Mouse (Mus musculus) CH12.LX (cell line): ENCODE results near the gene Gcnt7. TPM values are rescaled to one million over a fixed set of nuclear protein-coding genes. Genes with fewer than 3 reads are reported as not detected.

Experiments
- DNase-seq: peaks from one replicate; pipeline ENCODE4 v3.0.0-alpha.2; 2013; ENCODE audit errors: extremely low read depth
- H3K27ac ChIP-seq: 2 replicates; pipeline ENCODE4 v1.5.1; 2012; ENCODE audit warnings: low read depth, mild to moderate bottlenecking, control low read depth, moderate library complexity; ENCODE audit not compliant: insufficient read depth
- H3K27me3 ChIP-seq: replicated peaks from 2 replicates; pipeline ENCODE3; 2012; ENCODE audit warnings: inconsistent platforms
- H3K36me3 ChIP-seq, 2 experiments: replicated peaks in 1 of 2; 2 replicates each; pipeline versions ENCODE3 to v1.6.1; 2012; ENCODE audit warnings: inconsistent platforms in 1 of 2, low read length in 1 of 2, mild to moderate bottlenecking in 1 of 2, mixed read lengths in 1 of 2, moderate library complexity in 1 of 2; ENCODE audit not compliant: control insufficient read depth in 1 of 2, insufficient read depth in 1 of 2
- H3K4me1 ChIP-seq, 2 experiments: 2 replicates each; pipeline ENCODE4 v1.6.1; 2012; ENCODE audit warnings: inconsistent platforms in 1 of 2, moderate library complexity in 1 of 2; ENCODE audit not compliant: insufficient read depth in 2 of 2, control insufficient read depth in 1 of 2
- H3K4me2 ChIP-seq: 2 replicates; pipeline ENCODE4 v1.6.1; 2012; ENCODE audit warnings: low read depth, mild to moderate bottlenecking, control low read depth; ENCODE audit not compliant: poor library complexity, insufficient read depth, severe bottlenecking
- H3K4me3 ChIP-seq, 3 experiments: fragments of 150-350 bp in 1 of 3; sonication (generic) in 1 of 3; replicated peaks in 1 of 3; 2 replicates each; pipeline versions ENCODE3 to v1.5.1; 2011 to 2012; ENCODE audit warnings: low read depth in 2 of 3, low read length in 2 of 3, mild to moderate bottlenecking in 2 of 3, moderate library complexity in 2 of 3, control low read depth in 1 of 3, improper control_type of control experiment in 1 of 3, inconsistent platforms in 1 of 3, mixed read lengths in 1 of 3; ENCODE audit not compliant: poor library complexity in 1 of 3
- H3K79me2 ChIP-seq: replicated peaks from 2 replicates; pipeline ENCODE4 v1.6.1; 2012; ENCODE audit warnings: mild to moderate bottlenecking, moderate library complexity; ENCODE audit not compliant: control insufficient read depth, poor library complexity, insufficient read depth, severe bottlenecking; ENCODE audit errors: extremely low read depth
- H3K9ac ChIP-seq: 2 replicates; pipeline ENCODE4 v1.6.1; 2012; ENCODE audit warnings: low read depth, mild to moderate bottlenecking, control low read depth, moderate library complexity; ENCODE audit not compliant: insufficient read depth
- H3K9me3 ChIP-seq: replicated peaks from 2 replicates; pipeline ENCODE3; 2012; ENCODE audit warnings: low read length, inconsistent platforms, mixed read lengths
- CHD1 ChIP-seq: IDR thresholded peaks from 2 replicates; pipeline ENCODE4 v1.6.1; 2012; ENCODE audit warnings: low read depth, low read length, improper control_type of control experiment, inconsistent platforms
- CHD2 ChIP-seq: IDR thresholded peaks from 2 replicates; pipeline ENCODE4 v1.6.1; 2011; ENCODE audit warnings: low read length, improper control_type of control experiment
- E2F4 ChIP-seq: IDR thresholded peaks from 2 replicates; pipeline ENCODE4 v1.6.1; 2011; ENCODE audit warnings: low read depth, low read length, improper control_type of control experiment; ENCODE audit not compliant: insufficient replicate concordance
- ELF1 ChIP-seq: IDR thresholded peaks from 2 replicates; pipeline ENCODE4 v1.6.1; 2014; ENCODE audit warnings: low read depth, mild to moderate bottlenecking, inconsistent platforms, low read length, improper control_type of control experiment
- EP300 ChIP-seq: IDR thresholded peaks from 2 replicates; pipeline ENCODE4 v1.6.1; 2011; ENCODE audit warnings: low read length, improper control_type of control experiment
- ETS1 ChIP-seq: conservative IDR thresholded peaks from 2 replicates; pipeline ENCODE4 v1.6.1; 2012; ENCODE audit warnings: low read depth, mild to moderate bottlenecking, inconsistent platforms, low read length, improper control_type of control experiment, moderate library complexity
- HCFC1 ChIP-seq: IDR thresholded peaks from 2 replicates; pipeline ENCODE4 v1.6.1; 2012; ENCODE audit warnings: low read depth, mild to moderate bottlenecking, inconsistent platforms, low read length, improper control_type of control experiment
- JUN ChIP-seq: IDR thresholded peaks from 2 replicates; pipeline ENCODE4 v1.6.1; 2011; ENCODE audit warnings: low read depth, mild to moderate bottlenecking, low read length, improper control_type of control experiment, moderate library complexity; ENCODE audit not compliant: insufficient read depth
- JUND ChIP-seq: conservative IDR thresholded peaks from 2 replicates; pipeline ENCODE4 v1.6.1; 2011; ENCODE audit warnings: low read depth, low read length, improper control_type of control experiment
- KAT2A ChIP-seq: IDR thresholded peaks from 2 replicates; pipeline ENCODE4 v1.6.1; 2012; ENCODE audit warnings: low read length, improper control_type of control experiment, inconsistent platforms; ENCODE audit not compliant: insufficient replicate concordance
- MAX ChIP-seq: IDR thresholded peaks from 2 replicates; pipeline ENCODE4 v1.6.1; 2011; ENCODE audit warnings: low read length, improper control_type of control experiment
- MEF2A ChIP-seq: IDR thresholded peaks from 2 replicates; pipeline ENCODE4 v1.6.1; 2014; ENCODE audit warnings: low read depth, mild to moderate bottlenecking, inconsistent platforms, low read length, improper control_type of control experiment, borderline replicate concordance
- MXI1 ChIP-seq: IDR thresholded peaks from 2 replicates; pipeline ENCODE4 v1.6.1; 2011; ENCODE audit warnings: mild to moderate bottlenecking, low read depth, low read length, improper control_type of control experiment
- POLR2A ChIP-seq: IDR thresholded peaks from 2 replicates; pipeline ENCODE4 v1.6.1; 2011; ENCODE audit warnings: low read depth, mild to moderate bottlenecking, improper control_type of control experiment, low read length
- POLR2AphosphoS2 ChIP-seq: IDR thresholded peaks from 2 replicates; pipeline ENCODE4 v1.6.1; 2011; ENCODE audit warnings: low read depth, low read length, improper control_type of control experiment
- RAD21 ChIP-seq: IDR thresholded peaks from 2 replicates; pipeline ENCODE4 v1.6.1; 2011; ENCODE audit warnings: low read depth, mild to moderate bottlenecking, low read length, improper control_type of control experiment, moderate library complexity
- RCOR1 ChIP-seq: conservative IDR thresholded peaks from 2 replicates; pipeline ENCODE4 v1.6.1; 2012; ENCODE audit warnings: low read depth, mild to moderate bottlenecking, inconsistent platforms, low read length, improper control_type of control experiment
- SIN3A ChIP-seq: IDR thresholded peaks from 2 replicates; pipeline ENCODE4 v1.6.1; 2012; ENCODE audit warnings: low read length, improper control_type of control experiment, inconsistent platforms
- SMC3 ChIP-seq: IDR thresholded peaks from 2 replicates; pipeline ENCODE4 v1.6.1; 2011; ENCODE audit warnings: low read depth, low read length, improper control_type of control experiment
- TCF12 ChIP-seq: IDR thresholded peaks from 2 replicates; pipeline ENCODE4 v1.6.1; 2014; ENCODE audit warnings: low read depth, mild to moderate bottlenecking, inconsistent platforms, low read length, improper control_type of control experiment
- USF2 ChIP-seq: conservative IDR thresholded peaks from 2 replicates; pipeline ENCODE4 v1.6.1; 2011; ENCODE audit warnings: low read depth, low read length, improper control_type of control experiment
- ZC3H11A ChIP-seq: IDR thresholded peaks from 2 replicates; pipeline ENCODE4 v1.6.1; 2012; ENCODE audit warnings: low read depth, mild to moderate bottlenecking, inconsistent platforms, low read length, improper control_type of control experiment
- dilution Hi-C: fragments of 300-500 bp; cut with MboI; formaldehyde crosslinking; loops from 2 replicates; pipeline ENCODE4 v1.14.3; 2020; ENCODE audit warnings: low sequenced_read_pairs; ENCODE audit not compliant: extremely low pct_unique_long_range_greater_than_20kb, extremely low pct_ligation_motif_present
- in situ Hi-C: fragments of 300-500 bp; cut with MboI; formaldehyde crosslinking; loops from 3 replicates; pipeline ENCODE4 v1.14.3; 2019; ENCODE audit warnings: low sequenced_read_pairs, low pct_ligation_motif_present, low pct_unique_long_range_greater_than_20kb, mixed read lengths
- polyA plus RNA-seq: library from polyadenylated mRNA; unstranded; fragments of >175 nt; gene quantifications from 2 replicates; pipeline ENCODE4 v1.2.1, GENCODE M21; 2012; ENCODE audit warnings: low read depth; ENCODE audit not compliant: insufficient read length
- total RNA-seq, 2 experiments: library from RNA; depleted of rRNA; stranded (reverse); fragments of 300-350 nt in 1 of 2; fragments of >200 nt in 1 of 2; gene quantifications; 2 replicates each; pipeline ENCODE4 v1.2.3; 2012 to 2014

Gene Gcnt7
- total and polyA plus RNA-seq, 3 experiments: 0.17 to 0.21 TPM; not detected in 1

GRCm38 (mm10) chr2:172472318-172472717 is 13.9 kb upstream of the Gcnt7 start, which contains the start of gene Fam209:
Gene Fam209, plus strand, starts transcription at chr2:172472520.
- Histone ChIP-seq H3K4me3 (no peak within 1 kb of the TSS), H3K27me3 (no peaks in the 10 kb centered on the region), H3K36me3 (peaks cover 20 to 41% of the 10 kb centered on the region in 2 experiments), H3K4me1 (peaks cover 4 to 7% of the 10 kb centered on the region in 2 experiments; a peak in 3 of 4 replicates)
- DNase-seq: no peak
- no peak for TF ChIP-seq CHD1
- no peak for TF ChIP-seq EP300
- TF ChIP-seq, all 38 proteins: peak for 0
- Histone ChIP-seq H3K79me2 (no peaks in the 10 kb centered on the region), H3K4me2 (no peak within 1 kb of the TSS), H3K27ac (no peak within 1 kb of the TSS), H3K9ac (no peak within 1 kb of the TSS), H3K9me3 (no peaks in the 10 kb centered on the region)
- in situ Hi-C loops (loop anchor here (10.0 kb wide), 2 partner anchors 302 to 522 kb away; no protein-coding TSS in a partner anchor), dilution Hi-C loops (no loop called here)

GRCm38 (mm10) chr2:172468346-172468819 is 10.0 kb upstream of the Gcnt7 start:
- no peak overlapping the region for H3K4me3 ChIP-seq
- H3K36me3 ChIP-seq: peaks cover 50 to 79% of the 10 kb centered on the region in 2 experiments
- no peak overlapping the region for H3K4me2 ChIP-seq
- no peak overlapping the region for H3K27ac ChIP-seq
- H3K4me1 ChIP-seq: no peaks in the 10 kb centered on the region
- DNase-seq: no peak
- no peaks in the 10 kb centered on the region for H3K79me2 ChIP-seq
- H3K9ac ChIP-seq: no peak overlapping the region
- H3K27me3 ChIP-seq: no peaks in the 10 kb centered on the region
- H3K9me3 ChIP-seq: no peaks in the 10 kb centered on the region
- dilution Hi-C loops: no loop called here
- in situ Hi-C loops: no loop called here
- TF ChIP-seq CHD2: no peak
- no peak for TF ChIP-seq RCOR1
- TF ChIP-seq JUN: no peak
- no peak for TF ChIP-seq USF2
- no peak for TF ChIP-seq JUND

- H3K27ac ChIP-seq: no peak overlapping the region
- H3K9me3 ChIP-seq: no peaks in the 10 kb centered on the region
- H3K4me1 ChIP-seq: no peaks in the 10 kb centered on the region
- H3K4me2 ChIP-seq: no peak overlapping the region
- in situ Hi-C loops (no loop called here), dilution Hi-C loops (no loop called here)
- H3K4me3 ChIP-seq: no peak overlapping the region
- H3K36me3 ChIP-seq: peaks cover 62 to 88% of the 10 kb centered on the region in 2 experiments
- no peak overlapping the region for H3K9ac ChIP-seq
- TF ChIP-seq MEF2A (no peak), POLR2AphosphoS2 (no peak), ZC3H11A (no peak), SIN3A (no peak), MAX (no peak), EP300 (no peak), CHD1 (no peak), RAD21 (no peak), MXI1 (no peak), SMC3 (no peak), JUN (no peak), KAT2A (no peak), HCFC1 (no peak), ETS1 (no peak), E2F4 (no peak), ELF1 (no peak), POLR2A (no peak), TCF12 (no peak)
- TF ChIP-seq, all 38 proteins: peak for 0
- Histone ChIP-seq H3K27me3 (no peaks in the 10 kb centered on the region), H3K79me2 (no peaks in the 10 kb centered on the region)
- DNase-seq: no peak
Observed at GRCm38 (mm10) chr2:172467206-172467605, 8.8 kb upstream of the Gcnt7 start.
